Mouse (Mus musculus): ENCODE measurements around the gene Pid1. TPM values are rescaled to one million over a fixed set of nuclear protein-coding genes. Genes with fewer than 3 reads are reported as not detected.

Gene Pid1
- polyA plus RNA-seq, 1 experiment from 2014 or later = 26.0 TPM

DNA sequence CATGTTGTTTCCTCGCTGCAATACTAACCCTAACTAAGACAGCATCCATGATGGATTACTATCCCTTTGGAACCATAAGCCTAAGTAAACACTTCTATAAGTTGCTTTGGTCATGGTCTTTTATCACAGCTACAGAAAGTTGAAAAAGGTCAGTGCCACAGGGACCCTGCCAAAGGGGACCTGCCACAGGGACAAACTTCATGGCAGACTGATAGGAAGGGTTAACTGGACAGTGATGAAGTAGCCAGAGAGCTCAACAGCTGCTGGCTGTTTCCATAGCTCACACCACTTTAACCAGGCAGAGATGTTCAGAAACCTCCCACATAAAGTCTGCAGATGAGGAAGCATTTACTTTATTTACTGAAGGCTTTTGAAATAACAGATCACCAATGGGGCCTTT lies 287.0 kb downstream of the Pid1 start:
- no peaks in the 10 kb centered on the region for H3K9me3 ChIP-seq (replicated peaks; ENCODE audit: control insufficient read depth, low read length)
- H3K4me3 ChIP-seq (ENCODE audit: low read depth, low read length) = no peak overlapping the region
- 83% methylated on average over 1 of the region's 1 CpGs for WGBS
- no peak overlapping the region for H3K27ac ChIP-seq (replicated peaks; ENCODE audit: low read depth, low read length)
- H3K36me3 ChIP-seq (replicated peaks; ENCODE audit: control insufficient read depth, insufficient read depth, low read depth, low read length) = no peaks in the 10 kb centered on the region
- H3K4me2 ChIP-seq (ENCODE audit: low read depth, low read length) = no peak overlapping the region
- ATAC-seq (replicated peaks; ENCODE audit: insufficient number of reproducible peaks, low FRiP score, low TSS enrichment, low read depth) (no peak), DNase-seq (ENCODE audit: low spot score) (no peak)
- H3K4me1 ChIP-seq (ENCODE audit: control insufficient read depth, insufficient read depth, low read length) = no peaks in the 10 kb centered on the region
- H3K9ac ChIP-seq (replicated peaks; ENCODE audit: low read length) = no peak overlapping the region
- no peaks in the 10 kb centered on the region for H3K27me3 ChIP-seq (ENCODE audit: control insufficient read depth, insufficient read depth, low read length)

DNA sequence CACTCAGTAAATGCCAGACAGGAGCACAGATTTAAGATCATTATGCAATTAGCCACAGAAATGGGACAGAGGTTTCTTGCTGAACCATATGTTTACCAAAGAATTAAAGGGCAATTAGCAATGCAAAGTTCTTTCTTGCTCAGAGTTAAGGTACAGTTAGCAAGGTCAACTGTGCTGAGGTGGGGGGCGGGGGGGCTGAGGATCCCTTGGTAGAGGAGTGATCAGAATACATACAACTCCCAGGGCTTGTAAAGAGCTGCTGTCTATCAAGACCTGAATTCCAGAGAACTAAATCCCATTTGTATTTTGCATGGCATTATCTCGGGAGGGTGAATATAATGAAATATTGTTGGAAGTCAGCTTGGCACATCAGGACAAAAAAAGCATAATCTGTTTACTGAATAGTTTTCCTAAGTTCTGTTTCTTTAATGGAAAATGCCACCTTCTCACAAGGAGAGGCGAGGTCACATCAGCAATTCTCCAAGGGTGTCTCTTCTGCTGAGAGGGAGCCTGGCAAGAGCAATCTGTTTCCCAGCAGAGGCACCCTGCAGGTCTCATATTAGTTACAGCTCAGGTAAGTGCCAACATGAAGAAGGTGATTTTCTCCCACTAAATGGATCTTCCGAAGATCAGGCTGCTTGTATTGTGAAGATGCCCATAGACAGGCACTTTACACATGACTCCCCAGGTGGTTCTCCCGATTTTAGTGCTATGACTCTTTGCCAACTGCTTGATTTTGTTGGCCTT lies 306.9 kb downstream of the Pid1 start:
- 66% methylated on average over 5 of the region's 5 CpGs for WGBS
- DNase-seq (ENCODE audit: low spot score) = peak; percentile 4
- Histone ChIP-seq H3K36me3 (replicated peaks; ENCODE audit: control insufficient read depth, insufficient read depth, low read depth, low read length) (no peaks in the 10 kb centered on the region), H3K27me3 (ENCODE audit: control insufficient read depth, insufficient read depth, low read length) (no peaks in the 10 kb centered on the region), H3K9me3 (replicated peaks; ENCODE audit: control insufficient read depth, low read length) (no peaks in the 10 kb centered on the region), H3K4me1 (ENCODE audit: control insufficient read depth, insufficient read depth, low read length) (no peaks in the 10 kb centered on the region), H3K4me2 (ENCODE audit: low read depth, low read length) (no peak overlapping the region), H3K4me3 (ENCODE audit: low read depth, low read length) (no peak overlapping the region), H3K27ac (replicated peaks; ENCODE audit: low read depth, low read length) (no peak overlapping the region), H3K9ac (replicated peaks; ENCODE audit: low read length) (no peak overlapping the region)
- ATAC-seq (replicated peaks; ENCODE audit: insufficient number of reproducible peaks, low FRiP score, low TSS enrichment, low read depth) = no peak

DNA sequence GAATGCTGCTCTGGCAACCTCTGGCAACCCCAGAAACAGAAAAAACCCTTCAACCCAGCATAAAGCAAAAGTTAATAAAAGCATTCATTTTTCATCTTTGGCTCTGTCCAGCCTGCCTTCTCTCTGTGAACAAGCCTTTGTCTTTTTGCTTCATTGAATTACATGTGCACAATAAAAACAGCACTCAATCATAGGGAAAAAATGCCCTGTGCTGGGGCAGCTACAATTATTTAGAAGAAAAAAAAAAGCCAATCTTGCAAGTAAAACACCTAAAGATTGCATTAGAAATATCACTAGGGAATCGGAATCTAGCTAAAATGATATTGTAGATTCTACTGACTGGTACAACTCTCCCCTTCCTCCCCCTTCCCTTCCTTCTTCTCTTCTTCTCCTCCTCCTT lies 307.7 kb downstream of the Pid1 start:
- no peak overlapping the region for H3K9ac ChIP-seq (replicated peaks; ENCODE audit: low read length)
- DNase-seq (ENCODE audit: low spot score) (no peak), ATAC-seq (replicated peaks; ENCODE audit: insufficient number of reproducible peaks, low FRiP score, low TSS enrichment, low read depth) (no peak)
- H3K4me1 ChIP-seq (ENCODE audit: control insufficient read depth, insufficient read depth, low read length) = no peaks in the 10 kb centered on the region
- H3K9me3 ChIP-seq (replicated peaks; ENCODE audit: control insufficient read depth, low read length) = no peaks in the 10 kb centered on the region
- no peaks in the 10 kb centered on the region for H3K27me3 ChIP-seq (ENCODE audit: control insufficient read depth, insufficient read depth, low read length)
- H3K36me3 ChIP-seq (replicated peaks; ENCODE audit: control insufficient read depth, insufficient read depth, low read depth, low read length) = no peaks in the 10 kb centered on the region
- H3K4me3 ChIP-seq (ENCODE audit: low read depth, low read length) = no peak overlapping the region
- WGBS = 74% methylated on average over 1 of the region's 1 CpGs
- no peak overlapping the region for H3K27ac ChIP-seq (replicated peaks; ENCODE audit: low read depth, low read length)
- no peak overlapping the region for H3K4me2 ChIP-seq (ENCODE audit: low read depth, low read length)

DNA sequence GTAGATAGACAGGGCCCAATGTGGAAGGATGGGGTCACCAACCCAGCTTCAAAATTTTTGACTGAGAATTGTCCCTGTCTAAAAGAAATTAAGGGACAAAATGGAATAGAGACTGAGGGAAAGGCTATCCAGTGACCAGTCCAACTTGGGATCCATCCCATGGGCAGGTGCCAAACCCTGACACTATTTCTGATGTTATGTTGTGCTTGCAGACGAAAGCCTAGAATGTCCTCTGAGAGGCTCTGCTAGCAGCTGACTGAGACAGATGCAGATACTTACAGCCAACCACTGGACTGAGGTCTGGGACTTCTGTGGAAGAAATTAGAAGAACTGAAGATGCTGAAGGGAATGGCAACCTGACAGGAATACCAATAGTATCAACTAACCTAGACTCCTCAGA lies 338.2 kb downstream of the Pid1 start:
- Histone ChIP-seq H3K27me3 (ENCODE audit: control insufficient read depth, insufficient read depth, low read length) (no peaks in the 10 kb centered on the region), H3K4me2 (ENCODE audit: low read depth, low read length) (no peak overlapping the region), H3K27ac (replicated peaks; ENCODE audit: low read depth, low read length) (no peak overlapping the region), H3K36me3 (replicated peaks; ENCODE audit: control insufficient read depth, insufficient read depth, low read depth, low read length) (no peaks in the 10 kb centered on the region), H3K4me3 (ENCODE audit: low read depth, low read length) (no peak overlapping the region), H3K4me1 (ENCODE audit: control insufficient read depth, insufficient read depth, low read length) (no peaks in the 10 kb centered on the region), H3K9ac (replicated peaks; ENCODE audit: low read length) (no peak overlapping the region), H3K9me3 (replicated peaks; ENCODE audit: control insufficient read depth, low read length) (no peaks in the 10 kb centered on the region)
- WGBS = 89% methylated on average over 1 of the region's 1 CpGs
- ATAC-seq (replicated peaks; ENCODE audit: insufficient number of reproducible peaks, low FRiP score, low TSS enrichment, low read depth) (no peak), DNase-seq (ENCODE audit: low spot score) (no peak)

DNA sequence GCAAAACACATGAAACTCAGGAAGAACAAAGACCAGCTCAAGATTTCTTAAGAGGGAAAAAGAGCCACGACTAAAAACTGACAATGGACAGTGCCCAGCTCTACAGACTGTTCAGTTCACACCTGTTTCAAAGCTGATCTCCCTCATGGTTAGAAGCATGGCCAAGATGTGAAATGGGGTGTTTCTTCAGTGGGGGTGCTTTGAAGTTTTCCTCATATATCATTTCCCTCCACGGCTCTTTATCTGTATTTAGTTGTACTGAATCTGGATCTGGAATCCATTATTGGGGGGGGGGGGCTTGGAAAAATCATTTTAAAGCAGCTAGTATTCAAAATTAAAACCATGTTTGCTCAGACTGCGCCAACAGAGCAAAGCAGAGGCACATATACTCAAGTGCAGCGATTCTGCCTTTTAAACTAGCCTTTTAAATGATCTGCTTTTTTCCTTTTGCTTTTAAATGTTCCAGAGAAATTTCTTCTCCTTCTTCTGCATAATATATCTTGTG lies 351.1 kb downstream of the Pid1 start:
- H3K4me1 ChIP-seq (ENCODE audit: control insufficient read depth, insufficient read depth, low read length) = no peaks in the 10 kb centered on the region
- no peak overlapping the region for H3K4me3 ChIP-seq (ENCODE audit: low read depth, low read length)
- no peak overlapping the region for H3K9ac ChIP-seq (replicated peaks; ENCODE audit: low read length)
- H3K4me2 ChIP-seq (ENCODE audit: low read depth, low read length) = no peak overlapping the region
- WGBS = 53% methylated on average over 4 of the region's 4 CpGs
- H3K36me3 ChIP-seq (replicated peaks; ENCODE audit: control insufficient read depth, insufficient read depth, low read depth, low read length) = no peaks in the 10 kb centered on the region
- ATAC-seq (replicated peaks; ENCODE audit: insufficient number of reproducible peaks, low FRiP score, low TSS enrichment, low read depth) (no peak), DNase-seq (ENCODE audit: low spot score) (peak; percentile 67)
- no peaks in the 10 kb centered on the region for H3K27me3 ChIP-seq (ENCODE audit: control insufficient read depth, insufficient read depth, low read length)
- no peaks in the 10 kb centered on the region for H3K9me3 ChIP-seq (replicated peaks; ENCODE audit: control insufficient read depth, low read length)
- no peak overlapping the region for H3K27ac ChIP-seq (replicated peaks; ENCODE audit: low read depth, low read length)

DNA sequence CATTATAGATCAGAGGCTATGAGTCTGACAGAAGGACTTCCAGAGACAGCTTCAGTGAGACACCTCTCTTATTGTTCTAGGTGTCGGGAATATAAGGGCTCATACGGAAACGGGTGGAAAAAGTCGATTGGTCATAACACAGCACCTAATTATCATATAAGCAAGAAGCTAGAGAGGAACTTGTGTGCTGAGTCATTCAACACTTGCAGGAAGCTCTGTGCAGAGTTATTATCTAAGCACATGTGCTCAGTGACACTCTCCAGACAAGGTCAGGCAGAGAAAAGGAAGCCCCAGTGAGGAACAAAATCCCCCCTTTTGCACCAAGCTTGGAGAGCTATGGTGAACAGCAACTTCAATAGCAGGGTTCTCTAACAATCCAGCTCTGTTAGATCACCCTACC lies 361.4 kb downstream of the Pid1 start:
- DNase-seq (ENCODE audit: low spot score) = no peak
- H3K9me3 ChIP-seq (replicated peaks; ENCODE audit: control insufficient read depth, low read length) = no peaks in the 10 kb centered on the region
- no peak for ATAC-seq (replicated peaks; ENCODE audit: insufficient number of reproducible peaks, low FRiP score, low TSS enrichment, low read depth)
- no peak overlapping the region for H3K4me3 ChIP-seq (ENCODE audit: low read depth, low read length)
- no peak overlapping the region for H3K9ac ChIP-seq (replicated peaks; ENCODE audit: low read length)
- H3K36me3 ChIP-seq (replicated peaks; ENCODE audit: control insufficient read depth, insufficient read depth, low read depth, low read length) = no peaks in the 10 kb centered on the region
- no peak overlapping the region for H3K27ac ChIP-seq (replicated peaks; ENCODE audit: low read depth, low read length)
- 85% methylated on average over 4 of the region's 4 CpGs for WGBS
- H3K4me2 ChIP-seq (ENCODE audit: low read depth, low read length) = no peak overlapping the region
- no peaks in the 10 kb centered on the region for H3K4me1 ChIP-seq (ENCODE audit: control insufficient read depth, insufficient read depth, low read length)
- H3K27me3 ChIP-seq (ENCODE audit: control insufficient read depth, insufficient read depth, low read length) = no peaks in the 10 kb centered on the region

Small RNAs within 50 kb of the gene (microRNA-seq; reads per million reads assigned to microRNA genes)
- gene Mir6353 (ENCODE audit: borderline number of aligned reads) = not detected

Data from embryonic facial prominence, embryonic 11.5 days (tissue).